Mouse (Mus musculus) bone marrow, adult 2 months (tissue): ENCODE data around the gene Rab21. TPM values are rescaled to one million over a fixed set of nuclear protein-coding genes. Genes with fewer than 3 reads are reported as not detected.
A peak's percentile ranks its signal among the peaks of the same experiment; 100 is the strongest.

ENCODE experiments used
- H3K27ac ChIP-seq: fragments of 200-500 bp; 2 replicates; pipeline ENCODE4 v1.5.1; 2012; ENCODE audit warnings: low read depth, mild to moderate bottlenecking, control low read depth, inconsistent platforms, low read length; ENCODE audit not compliant: control insufficient read depth, poor library complexity, insufficient read depth
- H3K4me1 ChIP-seq: fragments of 200-500 bp; 2 replicates; pipeline ENCODE4 v1.6.1; 2011; ENCODE audit warnings: low read length; ENCODE audit not compliant: control insufficient read depth, insufficient read depth
- H3K4me3 ChIP-seq: fragments of 200-500 bp; replicated peaks from 2 replicates; pipeline ENCODE3; 2011; ENCODE audit warnings: mild to moderate bottlenecking, low read depth, low read length, control low read depth; ENCODE audit not compliant: control insufficient read depth
- CTCF ChIP-seq: fragments of 200-500 bp; IDR thresholded peaks from 2 replicates; pipeline ENCODE4 v1.5.1; 2011; ENCODE audit warnings: low read length, control low read depth; ENCODE audit not compliant: control insufficient read depth, insufficient read depth
- POLR2A ChIP-seq: fragments of 200-500 bp; IDR thresholded peaks from 2 replicates; pipeline ENCODE4 v1.6.1; 2011; ENCODE audit warnings: low read depth, mild to moderate bottlenecking, control low read depth, low read length, borderline replicate concordance; ENCODE audit not compliant: control insufficient read depth
- WGBS: fragments of 180-500 bp; shearing (Covaris S2); methylation state at CpG from one replicate; pipeline ENCODE4 v1.1.7; 2018; 5-methylcytosine and 5-hydroxymethylcytosine counted together
- polyA plus RNA-seq: library from polyadenylated mRNA; stranded (reverse); fragments of >200 nt; gene quantifications from 2 replicates; pipeline ENCODE4 v1.2.4, GENCODE M21; 2011; ENCODE audit warnings: low replicate concordance; ENCODE audit not compliant: missing spikeins, insufficient read depth, insufficient read length

The Rab21 gene
- polyA plus RNA-seq, 1 experiment = 21.2 TPM

GRCm38 (mm10) chr10:115256162-115256561 is 59.2 kb downstream of the Rab21 start:
- TF ChIP-seq POLR2A (no peak), CTCF (no peak)
- Histone ChIP-seq H3K27ac (no peak overlapping the region), H3K4me3 (no peak overlapping the region), H3K4me1 (no peaks in the 10 kb centered on the region)
- 73% methylated on average over 5 of the region's 5 CpGs for WGBS

GRCm38 (mm10) chr10:115253521-115253920 is 61.9 kb downstream of the Rab21 start:
- Histone ChIP-seq H3K4me3 (no peak overlapping the region), H3K4me1 (no peaks in the 10 kb centered on the region), H3K27ac (no peak overlapping the region)
- TF ChIP-seq CTCF (no peak), POLR2A (no peak)
- 53% methylated on average over 3 of the region's 3 CpGs for WGBS

- no peaks in the 10 kb centered on the region for H3K4me1 ChIP-seq
- TF ChIP-seq CTCF = no peak
- TF ChIP-seq POLR2A = no peak
- WGBS = 1% methylated on average over 10 of the region's 10 CpGs
- H3K4me3 ChIP-seq = peak overlapping the region; percentile 48
- H3K27ac ChIP-seq = peak overlapping the region; percentile 13; the same call in 1 of the 2 replicates
These were observed 63.1 kb downstream of the Rab21 start for GRCm38 (mm10) chr10:115252321-115252757.

GRCm38 (mm10) chr10:115251088-115251934 is 64.1 kb downstream of the Rab21 start, which contains the start of gene Tbc1d15:
Gene Tbc1d15 (minus strand): TSS chr10:115251467.
- Histone ChIP-seq H3K4me1 (no peaks in the 10 kb centered on the region), H3K4me3 (peak within 1 kb of the TSS; percentile 85), H3K27ac (peak within 1 kb of the TSS; percentile 84)
- peak; percentile 90; the same call in 1 of the 2 replicates for TF ChIP-seq POLR2A
- no peak for TF ChIP-seq CTCF
- WGBS = under 1% methylated on average over 67 of the region's 67 CpGs

GRCm38 (mm10) chr10:115250235-115251087 is 64.9 kb downstream of the Rab21 start:
- TF ChIP-seq POLR2A (no peak), CTCF (no peak)
- 7% methylated on average over 37 of the region's 38 CpGs for WGBS
- no peaks in the 10 kb centered on the region for H3K4me1 ChIP-seq
- peak overlapping the region; percentile 85 for H3K4me3 ChIP-seq
- peak overlapping the region; percentile 84 for H3K27ac ChIP-seq

- Histone ChIP-seq H3K4me3 (no peak overlapping the region), H3K27ac (no peak overlapping the region), H3K4me1 (no peaks in the 10 kb centered on the region; the same call in 1 of the 2 replicates)
- WGBS = 14% methylated on average over 7 of the region's 7 CpGs
- TF ChIP-seq POLR2A (no peak), CTCF (no peak)
These were observed 67.4 kb downstream of the Rab21 start for GRCm38 (mm10) chr10:115248041-115248440.

- no peak for TF ChIP-seq CTCF
- no peak for TF ChIP-seq POLR2A
- Histone ChIP-seq H3K27ac (no peak overlapping the region), H3K4me1 (peaks cover 3% of the 10 kb centered on the region), H3K4me3 (no peak overlapping the region)
- 68% methylated on average over 2 of the region's 2 CpGs for WGBS
These were observed 69.9 kb downstream of the Rab21 start for GRCm38 (mm10) chr10:115245488-115245887.

- Histone ChIP-seq H3K4me1 (peaks cover 5% of the 10 kb centered on the region), H3K4me3 (no peak overlapping the region), H3K27ac (no peak overlapping the region)
- TF ChIP-seq CTCF (peak; percentile 34; the same call in 1 of the 2 replicates), POLR2A (no peak)
- WGBS = 59% methylated on average over 8 of the region's 8 CpGs
These were observed 74.3 kb downstream of the Rab21 start for GRCm38 (mm10) chr10:115241082-115241595.
